Mouse (Mus musculus): ENCODE results near the gene Ehhadh.
"Not testable (repeated sequence)": the region's sequence is repeated elsewhere in the genome, so short reads cannot be mapped to it uniquely, and the experiment has no call there.

The Ehhadh gene

GRCm38 (mm10) chr16:21787516-21788353 lies at the start of gene Ehhadh:
Ehhadh (minus strand) TSS chr16:21787807.
- DNase-seq (ENCODE audit: low read depth): peak; percentile 45

- DNase-seq (ENCODE audit: low read depth): no peak
Measured at GRCm38 (mm10) chr16:21836311-21837072, 48.9 kb upstream of the Ehhadh start.

GRCm38 (mm10) chr16:21835584-21835931 lies 48.0 kb upstream of the Ehhadh start:
- no peak for DNase-seq (ENCODE audit: low read depth)

GRCm38 (mm10) chr16:21834866-21835583 lies 47.4 kb upstream of the Ehhadh start:
- no peak for DNase-seq (ENCODE audit: low read depth)

DNA sequence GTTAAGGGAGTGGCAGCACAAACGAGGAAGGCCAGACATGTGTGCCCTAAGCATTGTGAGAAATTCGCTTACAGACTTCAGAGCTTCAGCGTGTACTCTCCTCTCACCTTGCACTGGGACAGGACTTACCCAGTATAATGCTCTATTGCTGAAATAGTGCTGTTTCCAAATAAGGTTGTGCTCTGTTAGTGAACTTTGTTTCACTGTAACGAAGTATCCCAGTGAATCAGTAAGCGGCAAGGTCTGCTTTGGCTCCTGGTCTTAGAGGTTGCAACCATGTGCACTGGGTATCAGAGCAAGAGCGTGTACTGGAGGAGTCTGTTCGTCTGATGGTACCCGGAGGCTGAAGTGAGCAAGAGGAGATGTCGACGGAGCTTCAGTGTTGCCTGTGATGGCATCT lies 46.4 kb upstream of the Ehhadh start:
- no peak for DNase-seq (ENCODE audit: low read depth)

- no peak for DNase-seq (ENCODE audit: low read depth)
Measured at GRCm38 (mm10) chr16:21833469-21833868, 45.9 kb upstream of the Ehhadh start.

- DNase-seq (ENCODE audit: low read depth): no peak
Measured at GRCm38 (mm10) chr16:21831764-21832163, 44.2 kb upstream of the Ehhadh start.

GRCm38 (mm10) chr16:21830784-21831183 lies 43.2 kb upstream of the Ehhadh start:
- DNase-seq (ENCODE audit: low read depth): no peak

DNA sequence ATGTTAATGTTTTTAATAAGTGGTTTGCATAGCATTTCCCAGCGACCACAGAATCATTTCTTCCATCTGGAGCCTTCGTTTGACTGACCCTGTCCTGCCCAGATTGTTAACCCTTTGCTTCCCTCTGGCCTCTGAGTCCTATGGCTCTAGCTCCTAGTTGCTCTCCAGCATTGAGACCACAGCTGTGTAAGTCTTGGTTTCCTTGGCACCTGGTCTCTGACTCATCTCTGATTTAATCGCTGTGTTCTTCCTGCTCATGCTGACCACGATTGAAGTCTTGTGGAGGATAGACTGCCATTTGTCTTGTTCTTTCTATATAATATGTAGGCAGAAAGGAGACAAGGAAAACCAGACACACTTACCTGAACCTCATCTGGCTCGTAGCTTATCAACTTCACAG lies 42.1 kb upstream of the Ehhadh start:
- no peak for DNase-seq (ENCODE audit: low read depth)

- no peak for DNase-seq (ENCODE audit: low read depth)
Measured at GRCm38 (mm10) chr16:21827581-21827980, 40.0 kb upstream of the Ehhadh start.

- no peak for DNase-seq (ENCODE audit: low read depth)
Measured at GRCm38 (mm10) chr16:21827153-21827552, 39.5 kb upstream of the Ehhadh start.

DNA sequence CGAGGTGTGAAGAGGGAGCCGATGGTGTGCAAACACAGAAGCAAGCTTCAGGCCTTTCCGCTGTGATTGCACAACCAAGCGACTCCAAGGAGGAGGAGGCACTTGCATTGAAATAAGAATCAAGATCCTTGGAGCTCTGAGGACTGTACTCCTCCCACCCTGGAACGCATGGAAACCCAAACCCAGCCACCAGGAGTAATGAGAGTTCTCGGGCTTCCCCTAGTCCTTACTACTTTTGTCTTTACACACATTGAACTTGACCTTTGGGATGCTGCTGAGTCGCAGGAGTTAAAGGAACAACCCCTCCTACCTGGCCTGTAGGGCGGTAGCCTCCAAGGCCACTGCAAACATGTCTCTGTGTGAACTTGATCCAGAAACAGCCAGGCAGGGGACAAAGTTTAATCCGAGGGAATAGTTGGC lies 38.0 kb upstream of the Ehhadh start:
- DNase-seq (ENCODE audit: low read depth): no peak

DNA sequence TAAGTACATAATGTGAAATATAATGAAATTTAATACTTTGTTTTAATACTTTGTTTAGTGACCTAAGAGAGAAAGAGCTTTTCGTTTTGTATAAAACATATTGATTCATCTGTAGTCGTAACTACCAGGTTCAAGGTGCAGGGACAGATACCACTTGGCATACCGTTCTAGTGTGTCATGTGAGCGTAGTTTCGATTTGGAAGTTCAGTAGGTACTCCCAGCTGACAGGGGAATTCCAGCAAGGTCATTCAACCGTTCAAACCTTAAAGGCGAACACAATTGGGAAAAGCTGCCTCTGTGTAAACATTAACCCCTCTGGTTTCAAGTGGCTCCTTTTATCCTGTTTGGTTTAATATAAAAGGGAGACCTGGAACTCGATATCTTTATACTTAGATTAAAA lies 31.0 kb upstream of the Ehhadh start:
- no peak for DNase-seq (ENCODE audit: low read depth)

- peak; percentile 51 for DNase-seq (ENCODE audit: low read depth)
Measured at GRCm38 (mm10) chr16:21818132-21818531, 30.5 kb upstream of the Ehhadh start.

DNA sequence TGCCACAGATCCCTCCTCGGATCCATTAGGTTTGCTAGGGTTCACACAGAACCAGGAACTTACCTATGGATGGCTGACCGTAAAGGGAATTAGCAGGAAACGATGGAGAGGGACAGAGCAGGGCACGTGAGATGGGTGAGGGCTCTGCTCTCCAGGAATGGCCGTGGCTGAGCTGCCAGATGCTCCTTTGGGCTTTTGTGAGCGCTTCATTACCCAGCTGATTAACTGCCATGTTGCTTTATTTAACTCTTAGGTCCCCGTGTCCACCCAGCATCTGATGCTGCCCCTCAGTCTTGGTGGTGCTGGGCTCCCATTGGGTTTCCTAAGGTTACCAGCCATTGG lies 28.0 kb upstream of the Ehhadh start:
- DNase-seq (ENCODE audit: low read depth): no peak

- DNase-seq (ENCODE audit: low read depth): no peak
Measured at GRCm38 (mm10) chr16:21814861-21815668, 27.5 kb upstream of the Ehhadh start.

DNA sequence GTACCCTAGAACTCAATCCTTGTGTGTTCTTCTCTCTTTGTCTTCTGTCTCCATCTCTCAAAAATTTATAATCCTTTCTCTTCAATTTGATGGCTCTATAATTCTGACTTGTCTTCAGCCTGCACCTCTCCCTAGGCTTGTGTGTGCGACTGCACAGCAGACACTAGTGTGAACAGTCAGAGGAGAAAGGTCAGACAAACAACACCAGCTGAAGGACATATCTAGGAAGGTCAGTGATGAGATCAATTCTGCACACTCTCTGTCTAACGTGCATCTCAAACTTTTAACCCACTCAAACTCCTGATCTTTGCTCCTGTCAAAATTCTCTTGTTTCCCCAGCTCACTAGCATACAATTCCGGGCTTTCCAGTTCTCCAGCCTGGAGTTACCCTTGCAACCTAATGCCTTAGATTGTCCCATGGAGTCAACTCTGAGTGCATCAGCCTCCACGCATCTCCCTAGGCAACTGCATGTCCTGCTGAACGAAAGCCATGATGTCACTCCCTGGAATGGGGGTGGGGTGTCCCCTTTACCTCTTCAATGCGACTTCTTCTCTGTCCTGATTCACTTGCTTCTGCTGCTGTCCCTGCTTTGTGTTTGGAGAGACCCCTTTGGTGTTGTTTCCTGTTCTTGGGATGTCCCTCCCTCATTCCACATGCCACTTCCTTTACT lies 25.7 kb upstream of the Ehhadh start:
- DNase-seq (ENCODE audit: low read depth): no peak

DNA sequence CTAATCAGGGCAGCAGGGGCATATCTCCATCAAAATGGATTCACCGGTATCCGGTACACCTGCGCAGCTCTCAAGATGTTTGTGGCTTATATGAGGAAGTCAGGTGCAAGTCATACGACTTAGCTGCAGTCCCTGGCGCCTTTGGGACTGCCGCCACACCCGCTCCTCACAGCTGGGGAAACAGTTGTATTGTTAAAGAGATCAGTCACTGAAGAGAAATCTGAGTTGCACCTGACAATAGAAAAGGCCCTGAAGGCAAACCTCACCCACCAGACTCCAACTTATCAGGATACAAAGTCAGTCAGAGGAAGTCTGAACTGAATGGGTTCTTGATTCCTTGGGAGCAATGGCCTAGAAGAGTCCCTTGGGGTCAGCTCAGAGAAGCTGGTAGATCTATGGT lies 20.2 kb upstream of the Ehhadh start:
- DNase-seq (ENCODE audit: low read depth): not testable (repeated sequence)

DNA sequence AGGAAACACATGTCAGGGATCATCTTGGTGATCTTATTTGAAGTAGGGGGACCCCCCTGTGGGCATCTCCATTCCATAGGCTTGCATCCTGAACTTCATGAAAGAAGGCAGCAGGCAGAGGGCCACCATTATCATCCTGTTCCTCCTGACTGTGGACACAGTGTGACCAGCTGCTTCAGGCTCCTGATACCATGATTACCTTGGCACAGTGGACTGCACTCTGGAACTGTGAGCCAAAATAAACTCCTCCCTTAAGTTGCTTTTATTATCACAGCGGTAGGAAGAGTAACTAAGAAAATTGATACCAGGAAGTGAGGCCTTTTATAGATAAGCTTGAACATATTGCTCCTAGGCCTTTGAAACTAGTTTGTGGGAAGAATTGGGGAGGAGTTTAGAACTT lies 19.3 kb upstream of the Ehhadh start:
- no peak for DNase-seq (ENCODE audit: low read depth)

DNA sequence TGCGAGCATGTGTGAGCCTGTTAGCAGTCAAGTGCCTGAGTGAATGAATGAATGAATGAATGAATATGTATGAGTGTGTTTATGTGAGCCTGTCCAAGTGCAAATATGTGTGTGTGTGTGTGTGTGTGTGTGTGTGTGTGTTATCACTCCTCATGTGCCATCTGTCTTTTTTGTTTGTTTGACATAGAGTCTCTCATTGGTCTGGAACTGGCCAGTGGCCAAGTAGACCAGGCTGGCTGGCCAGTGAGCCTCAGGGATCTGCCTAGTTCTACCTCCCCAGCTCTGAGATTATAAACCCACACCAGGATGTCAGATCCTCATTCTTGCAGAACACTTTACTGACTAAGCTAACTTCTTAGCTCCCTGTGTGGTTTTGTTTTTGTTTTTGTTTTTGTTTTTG lies 16.7 kb upstream of the Ehhadh start:
- DNase-seq (ENCODE audit: low read depth): no peak

- DNase-seq (ENCODE audit: low read depth): peak; percentile 51
Measured at GRCm38 (mm10) chr16:21795071-21795470, 7.5 kb upstream of the Ehhadh start.

GRCm38 (mm10) chr16:21794697-21795045 lies 7.1 kb upstream of the Ehhadh start:
- peak; percentile 53 for DNase-seq (ENCODE audit: low read depth)
